Mouse (Mus musculus): ENCODE measurements around the gene Timp3.
A peak's percentile ranks its signal among the peaks of the same experiment; 100 is the strongest.
"Not testable (repeated sequence)": the region's sequence is repeated elsewhere in the genome, so short reads cannot be mapped to it uniquely, and the experiment has no call there.

Gene Timp3

GRCm38 (mm10) chr10:86351287-86351686, 51.1 kb downstream of the Timp3 start:
- DNase-seq (ENCODE audit: low spot score in 2 of 2) = no peak

- no peak for DNase-seq (ENCODE audit: low spot score in 2 of 2)
Measured at GRCm38 (mm10) chr10:86352521-86352920, 52.3 kb downstream of the Timp3 start.

- peak in 1 of 2 experiments; percentile 33 for DNase-seq (ENCODE audit: low spot score in 2 of 2)
Measured at GRCm38 (mm10) chr10:86356819-86357563, 56.8 kb downstream of the Timp3 start.

- DNase-seq (ENCODE audit: low spot score in 2 of 2) = no peak
Measured at GRCm38 (mm10) chr10:86358307-86358975, 58.3 kb downstream of the Timp3 start.

GRCm38 (mm10) chr10:86359208-86359607, 59.0 kb downstream of the Timp3 start:
- DNase-seq (ENCODE audit: low spot score in 2 of 2) = no peak

GRCm38 (mm10) chr10:86359699-86360098, 59.5 kb downstream of the Timp3 start:
- DNase-seq (ENCODE audit: low spot score in 2 of 2) = no peak

GRCm38 (mm10) chr10:86363669-86364309, 63.6 kb downstream of the Timp3 start:
- no peak for DNase-seq (ENCODE audit: low spot score in 2 of 2)

- no peak for DNase-seq (ENCODE audit: low spot score in 2 of 2)
Measured at GRCm38 (mm10) chr10:86365632-86366092, 65.5 kb downstream of the Timp3 start.

GRCm38 (mm10) chr10:86367346-86367745, 67.2 kb downstream of the Timp3 start:
- no peak for DNase-seq (ENCODE audit: low spot score in 2 of 2)

- no peak for DNase-seq (ENCODE audit: low spot score in 2 of 2)
Measured at GRCm38 (mm10) chr10:86368811-86369210, 68.6 kb downstream of the Timp3 start.

GRCm38 (mm10) chr10:86369346-86369745, 69.2 kb downstream of the Timp3 start:
- no peak for DNase-seq (ENCODE audit: low spot score in 2 of 2)

- no peak for DNase-seq (ENCODE audit: low spot score in 2 of 2)
Measured at GRCm38 (mm10) chr10:86371561-86371960, 71.4 kb downstream of the Timp3 start.

GRCm38 (mm10) chr10:86374061-86374460, 73.9 kb downstream of the Timp3 start:
- DNase-seq (ENCODE audit: low spot score in 2 of 2) = no peak

- no peak for DNase-seq (ENCODE audit: low spot score in 2 of 2)
Measured at GRCm38 (mm10) chr10:86375903-86376302, 75.7 kb downstream of the Timp3 start.

GRCm38 (mm10) chr10:86376392-86377185, 76.4 kb downstream of the Timp3 start:
- no peak for DNase-seq (ENCODE audit: low spot score in 2 of 2)

GRCm38 (mm10) chr10:86378803-86379202, 78.6 kb downstream of the Timp3 start:
- not testable (repeated sequence) for DNase-seq (ENCODE audit: low spot score in 2 of 2)

GRCm38 (mm10) chr10:86380626-86381025, 80.5 kb downstream of the Timp3 start:
- DNase-seq (ENCODE audit: low spot score in 2 of 2) = no peak

- DNase-seq (ENCODE audit: low spot score in 2 of 2) = no peak
Measured at GRCm38 (mm10) chr10:86381150-86381921, 81.2 kb downstream of the Timp3 start.

GRCm38 (mm10) chr10:86381922-86382260, 81.7 kb downstream of the Timp3 start:
- no peak for DNase-seq (ENCODE audit: low spot score in 2 of 2)

- no peak for DNase-seq (ENCODE audit: low spot score in 2 of 2)
Measured at GRCm38 (mm10) chr10:86384655-86385054, 84.5 kb downstream of the Timp3 start.

- DNase-seq (ENCODE audit: low spot score in 2 of 2) = no peak
Measured at GRCm38 (mm10) chr10:86385656-86386055, 85.5 kb downstream of the Timp3 start.

Data from spleen, postnatal 10 days (tissue).